Comparison of ENCODE assay signal across 8 mouse cellular contexts in genomic region chr10:75255091-75255490, GRCm38 (mm10). TPM values are rescaled to one million over a fixed set of nuclear protein-coding genes. Genes with fewer than 3 reads are reported as not detected.
DNase-seq lines count a peak whose midpoint lies in the region; ATAC-seq lines count a peak whose summit lies in the region.

No protein-coding gene starts in this region.

- peak; percentile 64 for ATAC-seq in megakaryocyte, adult 5-6 weeks (ENCODE audit: poor library complexity, severe bottlenecking)

- peak; percentile 46 to 59 for DNase-seq in cerebellum, postnatal 10 days
- DNase-seq in cerebellum, adult 11-12 months, result no peak
- peak; percentile 18 to 37 for DNase-seq in layer of hippocampus, postnatal 10 days (ENCODE audit: low spot score in 2 of 2)
- DNase-seq in layer of hippocampus, adult 8-10 months (ENCODE audit: low spot score in 2 of 2), result no peak
- DNase-seq in brain, adult 2 months (ENCODE audit: low read depth, low spot score), result peak; percentile 70
- DNase-seq in frontal cortex, postnatal 25 days (ENCODE audit: low spot score in 2 of 2), result no peak
- no peak for DNase-seq in adrenal gland, postnatal 36 days

RNA-seq across cellular contexts. Expression of gene Specc1l, which starts 43.2 kb away (rescaled TPM):
- 10 to 100 TPM; 45.9 to 47.3 TPM for total RNA-seq in layer of hippocampus, postnatal 10 days (2021)
- 10 to 100 TPM; 41.3 to 50.8 (median 42.7) TPM for total RNA-seq in layer of hippocampus, adult 8-10 months (2022)
- total RNA-seq in megakaryocyte, adult 5-6 weeks (2015), result 22.4 and 29.4 TPM in 2 replicates
- total RNA-seq in megakaryocyte, adult 5-6 weeks (2017), result 26.1 and 29.3 TPM in 2 replicates
- 10 to 100 TPM; 53.8 to 63.4 TPM for total RNA-seq in adrenal gland, postnatal 36 days (2021)

Comparison
In these comparisons a context has a peak if more than half of its experiments do, and no peak if none do; other contexts are left out.
1. DNase-seq: peak in cerebellum, postnatal 10 days (2 of 2), layer of hippocampus, postnatal 10 days (2 of 2) and brain, adult 2 months (single experiment); none in cerebellum, adult 11-12 months (single experiment), layer of hippocampus, adult 8-10 months (0 of 2), frontal cortex, postnatal 25 days (0 of 2) and adrenal gland, postnatal 36 days (0 of 2).